Mouse (Mus musculus): ENCODE measurements at regions not wholly inside any gene's neighbourhood (a gene's known extent, or its start where the extent isn't known, plus 50 kb on each side); places are given as distances from the start of the nearest gene placed in this dataset.
A peak's percentile ranks its signal among the peaks of the same experiment; 100 is the strongest.

DNA sequence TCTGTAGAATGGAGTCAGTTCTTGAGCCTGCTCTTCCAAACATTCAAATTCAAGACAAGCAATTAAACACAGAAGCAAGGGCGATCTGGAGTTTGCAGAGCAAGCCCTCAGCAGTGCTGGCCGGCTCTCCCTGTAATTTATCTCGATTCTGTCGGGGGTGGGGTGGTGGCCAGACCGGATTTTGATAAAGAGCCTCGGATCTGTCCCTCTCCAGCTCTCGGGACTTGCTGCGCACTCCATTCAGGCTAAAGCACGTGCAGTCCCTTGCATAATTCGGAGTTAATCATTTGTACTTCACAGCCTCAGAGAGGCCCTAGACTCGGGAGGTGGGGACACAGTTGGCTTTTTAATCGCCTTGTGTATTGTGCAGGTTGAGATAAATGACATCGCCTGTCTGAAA lies 145.6 kb upstream of the Zfp507 start:
- Histone ChIP-seq H3K9ac (ENCODE audit: low read depth, low read length) (no peak overlapping the region), H3K4me1 (replicated peaks; ENCODE audit: control insufficient read depth, insufficient read depth, low read length) (no peaks in the 10 kb centered on the region), H3K4me2 (replicated peaks; ENCODE audit: low read depth) (peak overlapping the region; percentile 37; the same call in 1 of the 2 replicates), H3K36me3 (ENCODE audit: control insufficient read depth, insufficient read depth) (no peaks in the 10 kb centered on the region), H3K9me3 (ENCODE audit: control insufficient read depth) (no peaks in the 10 kb centered on the region), H3K4me3 (ENCODE audit: low read depth, low read length) (no peak overlapping the region), H3K27me3 (replicated peaks; ENCODE audit: control insufficient read depth, insufficient read depth, low read length) (no peaks in the 10 kb centered on the region), H3K27ac (ENCODE audit: low read depth, low read length) (no peak overlapping the region)
- under 1% methylated on average over 13 of the region's 13 CpGs for WGBS
- TF ChIP-seq CTCF (IDR thresholded peaks at IDR 0.05; ENCODE audit: low read depth), result no peak
- ATAC-seq, result peak; percentile 41; the same call in 1 of the 2 replicates

DNA sequence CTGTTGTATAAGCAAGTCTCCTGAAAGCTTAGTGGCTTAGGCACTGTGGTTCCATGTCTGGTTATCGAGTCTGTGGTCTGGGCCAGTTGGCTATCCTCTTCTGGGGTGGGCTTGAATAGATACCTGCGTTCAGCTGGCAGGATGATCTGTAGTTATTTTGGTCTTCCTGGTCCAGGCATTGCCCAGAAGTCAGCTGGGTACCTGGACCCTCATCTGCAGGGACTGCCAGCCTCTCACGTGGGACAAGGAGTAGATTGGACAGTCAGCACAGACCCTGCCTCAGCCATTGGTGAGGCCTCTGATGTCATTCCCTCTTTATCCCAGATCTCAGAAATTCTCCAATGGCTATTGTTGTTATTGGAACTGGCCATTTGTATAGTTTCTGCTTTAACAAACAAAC lies 138.3 kb upstream of the Zfp507 start:
- Histone ChIP-seq H3K4me1 (replicated peaks; ENCODE audit: control insufficient read depth, insufficient read depth, low read length) (no peaks in the 10 kb centered on the region), H3K4me3 (ENCODE audit: low read depth, low read length) (no peak overlapping the region), H3K36me3 (ENCODE audit: control insufficient read depth, insufficient read depth) (no peaks in the 10 kb centered on the region), H3K27me3 (replicated peaks; ENCODE audit: control insufficient read depth, insufficient read depth, low read length) (no peaks in the 10 kb centered on the region), H3K4me2 (replicated peaks; ENCODE audit: low read depth) (no peak overlapping the region), H3K27ac (ENCODE audit: low read depth, low read length) (no peak overlapping the region), H3K9me3 (ENCODE audit: control insufficient read depth) (no peaks in the 10 kb centered on the region), H3K9ac (ENCODE audit: low read depth, low read length) (no peak overlapping the region)
- WGBS, result 83% methylated on average over 3 of the region's 3 CpGs
- ATAC-seq, result no peak
- TF ChIP-seq CTCF (IDR thresholded peaks at IDR 0.05; ENCODE audit: low read depth), result no peak

DNA sequence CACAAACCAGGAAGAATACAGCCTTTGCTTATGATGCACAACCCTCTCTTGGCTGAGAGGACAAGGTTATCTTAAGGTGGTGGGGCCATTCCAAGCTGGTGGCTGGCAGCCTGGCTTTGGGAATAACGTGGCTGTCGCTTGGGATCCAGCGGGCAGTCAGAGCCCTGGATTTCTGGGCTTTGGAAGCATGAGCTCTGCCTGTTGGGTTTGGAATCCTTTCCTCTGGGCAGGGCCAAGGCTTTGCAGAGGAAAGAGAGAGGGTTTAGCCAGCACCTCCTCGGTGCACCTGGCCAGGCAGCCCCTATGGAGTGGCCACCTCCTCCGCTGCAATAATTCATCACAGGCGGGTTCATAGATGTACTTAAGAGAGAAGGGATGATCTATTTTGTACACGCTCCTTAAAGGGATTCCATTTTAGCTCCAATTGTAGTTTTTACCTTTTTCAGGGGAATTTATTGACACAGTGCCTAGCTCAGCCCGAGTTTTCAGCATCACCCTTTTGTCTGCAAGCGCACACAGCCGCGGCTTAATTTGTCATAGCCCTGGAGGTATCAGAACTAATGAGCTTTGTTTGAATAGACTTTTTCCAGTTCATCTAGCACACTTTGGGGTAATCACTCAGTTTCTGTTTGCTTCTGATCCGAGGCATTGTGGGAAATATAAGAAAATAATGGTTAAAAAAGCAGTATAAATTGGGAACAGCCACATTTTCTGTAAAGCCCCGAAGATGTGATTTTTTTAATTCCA lies 135.5 kb upstream of the Zfp507 start:
- no peaks in the 10 kb centered on the region for H3K9me3 ChIP-seq (ENCODE audit: control insufficient read depth)
- H3K4me2 ChIP-seq (replicated peaks; ENCODE audit: low read depth), result no peak overlapping the region
- TF ChIP-seq CTCF (IDR thresholded peaks at IDR 0.05; ENCODE audit: low read depth), result no peak
- ATAC-seq, result no peak
- H3K9ac ChIP-seq (ENCODE audit: low read depth, low read length), result no peak overlapping the region
- H3K27me3 ChIP-seq (replicated peaks; ENCODE audit: control insufficient read depth, insufficient read depth, low read length), result no peaks in the 10 kb centered on the region
- no peak overlapping the region for H3K4me3 ChIP-seq (ENCODE audit: low read depth, low read length)
- no peak overlapping the region for H3K27ac ChIP-seq (ENCODE audit: low read depth, low read length)
- 75% methylated on average over 13 of the region's 13 CpGs for WGBS
- H3K36me3 ChIP-seq (ENCODE audit: control insufficient read depth, insufficient read depth), result no peaks in the 10 kb centered on the region
- no peaks in the 10 kb centered on the region for H3K4me1 ChIP-seq (replicated peaks; ENCODE audit: control insufficient read depth, insufficient read depth, low read length)

- no peak for ATAC-seq
- Histone ChIP-seq H3K27ac (ENCODE audit: low read depth, low read length) (no peak overlapping the region), H3K9ac (ENCODE audit: low read depth, low read length) (no peak overlapping the region), H3K4me3 (ENCODE audit: low read depth, low read length) (no peak overlapping the region), H3K4me1 (replicated peaks; ENCODE audit: control insufficient read depth, insufficient read depth, low read length) (no peaks in the 10 kb centered on the region), H3K27me3 (replicated peaks; ENCODE audit: control insufficient read depth, insufficient read depth, low read length) (no peaks in the 10 kb centered on the region), H3K36me3 (ENCODE audit: control insufficient read depth, insufficient read depth) (no peaks in the 10 kb centered on the region), H3K9me3 (ENCODE audit: control insufficient read depth) (0 out of 2 replicates have a peak, but pooled peaks cover 2% of the 10 kb centered on the region), H3K4me2 (replicated peaks; ENCODE audit: low read depth) (no peak overlapping the region)
- WGBS, result 90% methylated on average over 4 of the region's 4 CpGs
- peak; percentile 20; the same call in 1 of the 2 replicates for TF ChIP-seq CTCF (IDR thresholded peaks at IDR 0.05; ENCODE audit: low read depth)
These were observed 123.9 kb upstream of the Zfp507 start for GRCm38 (mm10) chr7:35926749-35927148.

DNA sequence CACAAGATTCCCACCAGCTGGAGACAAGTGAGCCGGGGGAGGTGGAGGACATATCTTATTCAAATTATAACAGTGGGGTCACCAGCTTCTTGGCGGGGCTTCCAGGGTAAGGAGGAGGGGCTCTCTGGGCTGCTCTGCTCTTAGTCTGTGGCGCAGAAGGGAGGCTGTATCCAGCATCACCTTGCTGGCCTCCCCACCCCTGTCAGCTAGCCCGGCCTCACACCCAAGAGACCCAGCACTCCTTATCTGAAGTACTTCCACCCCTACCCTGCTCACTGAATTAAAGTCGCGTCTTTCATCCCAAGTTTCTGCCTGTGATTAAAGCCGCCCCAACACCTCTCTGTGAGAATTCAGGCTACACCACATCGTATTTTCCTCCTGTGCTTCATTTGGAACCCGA lies 119.8 kb upstream of the Zfp507 start:
- H3K36me3 ChIP-seq (ENCODE audit: control insufficient read depth, insufficient read depth), result no peaks in the 10 kb centered on the region
- H3K27ac ChIP-seq (ENCODE audit: low read depth, low read length), result no peak overlapping the region
- 40% methylated on average over 9 of the region's 9 CpGs for WGBS
- no peaks in the 10 kb centered on the region for H3K4me1 ChIP-seq (replicated peaks; ENCODE audit: control insufficient read depth, insufficient read depth, low read length)
- no peaks in the 10 kb centered on the region for H3K9me3 ChIP-seq (ENCODE audit: control insufficient read depth)
- no peak for ATAC-seq
- no peaks in the 10 kb centered on the region for H3K27me3 ChIP-seq (replicated peaks; ENCODE audit: control insufficient read depth, insufficient read depth, low read length)
- TF ChIP-seq CTCF (IDR thresholded peaks at IDR 0.05; ENCODE audit: low read depth), result no peak
- no peak overlapping the region for H3K4me2 ChIP-seq (replicated peaks; ENCODE audit: low read depth)
- H3K9ac ChIP-seq (ENCODE audit: low read depth, low read length), result no peak overlapping the region
- H3K4me3 ChIP-seq (ENCODE audit: low read depth, low read length), result no peak overlapping the region

GRCm38 (mm10) chr7:35920884-35921283 lies 118.1 kb upstream of the Zfp507 start:
- no peaks in the 10 kb centered on the region for H3K9me3 ChIP-seq (ENCODE audit: control insufficient read depth)
- no peak overlapping the region for H3K9ac ChIP-seq (ENCODE audit: low read depth, low read length)
- H3K27ac ChIP-seq (ENCODE audit: low read depth, low read length), result no peak overlapping the region
- H3K4me2 ChIP-seq (replicated peaks; ENCODE audit: low read depth), result no peak overlapping the region
- no peak for TF ChIP-seq CTCF (IDR thresholded peaks at IDR 0.05; ENCODE audit: low read depth)
- H3K36me3 ChIP-seq (ENCODE audit: control insufficient read depth, insufficient read depth), result no peaks in the 10 kb centered on the region
- 34% methylated on average over 9 of the region's 9 CpGs for WGBS
- H3K4me1 ChIP-seq (replicated peaks; ENCODE audit: control insufficient read depth, insufficient read depth, low read length), result no peaks in the 10 kb centered on the region
- H3K27me3 ChIP-seq (replicated peaks; ENCODE audit: control insufficient read depth, insufficient read depth, low read length), result no peaks in the 10 kb centered on the region
- no peak overlapping the region for H3K4me3 ChIP-seq (ENCODE audit: low read depth, low read length)
- ATAC-seq, result no peak
